Mouse (Mus musculus) ES-E14 (cell line): ENCODE measurements around the gene Birc5. TPM values are rescaled to one million over a fixed set of nuclear protein-coding genes. Genes with fewer than 3 reads are reported as not detected.
A peak's percentile ranks its signal among the peaks of the same experiment; 100 is the strongest.

Experiments
- DNase-seq: peaks from one replicate; pipeline ENCODE4 v3.0.0-alpha.2; 2013; ENCODE audit warnings: low read depth, low spot score
- H3K27ac ChIP-seq: 2 replicates; pipeline ENCODE4 v1.5.1; 2012; ENCODE audit warnings: low read depth, mild to moderate bottlenecking, low read length, moderate library complexity, mixed read lengths; ENCODE audit not compliant: poor library complexity, insufficient read depth, severe bottlenecking
- H3K36me3 ChIP-seq: 2 replicates; pipeline ENCODE4 v1.6.1; 2012; ENCODE audit warnings: mild to moderate bottlenecking, low read length, moderate library complexity, mixed read lengths; ENCODE audit not compliant: control insufficient read depth, poor library complexity, insufficient read depth, severe bottlenecking
- H3K4me1 ChIP-seq, 2 experiments: fragments of 150-350 bp in 1 of 2; sonication (generic) in 1 of 2; 2 replicates each; pipeline ENCODE4 v1.6.1; 2012; ENCODE audit warnings: low read length in 2 of 2, mild to moderate bottlenecking in 1 of 2, mixed read lengths in 1 of 2; ENCODE audit not compliant: control insufficient read depth in 2 of 2, insufficient read depth in 2 of 2, poor library complexity in 1 of 2
- H3K4me3 ChIP-seq, 2 experiments: fragments of 150-350 bp in 1 of 2; sonication (generic) in 1 of 2; 2 replicates each; pipeline ENCODE4 v1.5.1; 2012; ENCODE audit warnings: low read length in 2 of 2, low read depth in 1 of 2, mild to moderate bottlenecking in 1 of 2, mixed read lengths in 1 of 2; ENCODE audit not compliant: insufficient read depth in 1 of 2, poor library complexity in 1 of 2, severe bottlenecking in 1 of 2
- H3K9ac ChIP-seq: 2 replicates; pipeline ENCODE4 v1.6.1; 2012; ENCODE audit warnings: low read depth, mild to moderate bottlenecking, low read length, mixed read lengths; ENCODE audit not compliant: poor library complexity, insufficient read depth, severe bottlenecking
- H3K9me3 ChIP-seq: fragments of 150-350 bp; sonication (generic); 2 replicates; pipeline ENCODE4 v1.6.1; 2012; ENCODE audit warnings: low read depth, mild to moderate bottlenecking, low read length; ENCODE audit not compliant: control insufficient read depth, insufficient read depth
- CHD2 ChIP-seq: IDR thresholded peaks from 2 replicates; pipeline ENCODE4 v1.6.1; 2014; ENCODE audit warnings: mild to moderate bottlenecking, low read depth, low read length, inconsistent platforms
- HCFC1 ChIP-seq: IDR thresholded peaks from 2 replicates; pipeline ENCODE4 v1.6.1; 2012; ENCODE audit warnings: low read length, inconsistent platforms, borderline replicate concordance; ENCODE audit not compliant: insufficient read depth
- MAFK ChIP-seq: IDR thresholded peaks from 2 replicates; pipeline ENCODE4 v1.6.1; 2014; ENCODE audit warnings: mild to moderate bottlenecking, low read depth, low read length, inconsistent platforms; ENCODE audit not compliant: insufficient read depth
- ZC3H11A ChIP-seq: IDR thresholded peaks from 2 replicates; pipeline ENCODE4 v1.6.1; 2012; ENCODE audit warnings: low read depth, mild to moderate bottlenecking, inconsistent platforms, low read length, borderline replicate concordance
- ZNF384 ChIP-seq: IDR thresholded peaks from 2 replicates; pipeline ENCODE4 v1.6.1; 2012; ENCODE audit warnings: low read depth, low read length, inconsistent platforms
- in situ Hi-C, 2 experiments: fragments of 600-800 bp; cut with MboI; formaldehyde crosslinking; loops; one replicate each; pipeline ENCODE4 v1.15.1; 2025; ENCODE audit warnings: low sequenced_read_pairs in 2 of 2, inconsistent platforms in 1 of 2; ENCODE audit not compliant: unreplicated experiment in 2 of 2
- total RNA-seq: library from RNA; depleted of rRNA; stranded (reverse); fragments of 300-350 nt; gene quantifications from 2 replicates; pipeline ENCODE4 v1.2.3, GENCODE M21; 2012

The Birc5 gene
- total RNA-seq, 1 experiment: 166 TPM

DNA sequence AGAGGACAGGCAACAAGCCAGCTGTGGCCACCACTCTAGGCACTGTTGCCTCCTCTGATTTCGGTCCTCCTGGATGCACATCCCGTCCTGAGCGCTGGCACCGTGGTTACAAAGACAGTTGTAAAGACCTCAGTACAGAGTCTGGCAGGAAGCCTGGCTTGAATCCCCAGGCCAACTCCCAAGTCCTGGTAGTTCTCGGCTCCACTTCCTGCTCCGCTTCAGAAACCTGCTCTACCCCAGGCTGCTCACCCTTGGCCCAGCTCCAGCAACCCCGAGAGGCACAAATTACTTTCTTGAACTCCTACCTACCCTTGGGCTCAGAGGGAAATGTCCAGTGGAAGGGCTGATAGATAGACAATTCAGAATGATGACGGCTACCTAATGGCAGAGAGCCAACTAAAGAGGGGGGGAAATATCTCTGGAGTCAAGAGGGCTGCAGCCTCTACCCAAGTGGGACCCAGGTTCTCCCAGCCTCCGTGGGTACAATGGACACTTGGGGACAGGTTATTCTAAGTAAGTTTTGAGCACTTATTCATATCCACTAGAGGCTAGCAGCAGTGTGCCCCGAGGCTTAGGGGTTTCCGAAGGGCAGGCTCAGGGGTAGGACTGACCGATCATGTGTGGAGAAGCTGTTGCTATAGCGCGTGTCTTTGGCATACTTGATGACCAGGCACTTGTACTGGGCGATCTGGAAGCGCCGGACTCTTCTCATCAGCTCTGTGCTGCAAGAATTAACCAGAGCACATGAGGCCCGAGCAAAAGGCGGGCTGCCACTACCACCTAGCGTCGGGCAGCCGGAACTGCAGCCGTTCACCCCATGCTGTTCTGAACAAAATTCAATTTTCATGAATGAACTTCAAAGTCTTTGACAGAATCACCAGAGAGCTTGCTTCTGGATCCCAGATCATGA is 24.7 kb upstream of the Birc5 start:
- H3K9me3 ChIP-seq: no peaks in the 10 kb centered on the region
- H3K4me1 ChIP-seq: peaks cover 0 to 26% of the 10 kb centered on the region in 2 experiments; a peak in 3 of 4 replicates
- DNase-seq: no peak
- TF ChIP-seq ZC3H11A (peak; percentile 70; the same call in 1 of the 2 replicates), CHD2 (no peak), MAFK (no peak)
- H3K27ac ChIP-seq: peak overlapping the region; percentile 4; the same call in 1 of the 2 replicates
- peak overlapping the region; percentile 82 to 88 for H3K4me3 ChIP-seq
- in situ Hi-C loops: loop anchor here in 1 of 2 experiments (25.0 kb wide), 1 partner anchor 437 kb away; no protein-coding TSS in a partner anchor
- H3K9ac ChIP-seq: peak overlapping the region; percentile 96; the same call in 1 of the 2 replicates
- peaks cover 33% of the 10 kb centered on the region for H3K36me3 ChIP-seq

DNA sequence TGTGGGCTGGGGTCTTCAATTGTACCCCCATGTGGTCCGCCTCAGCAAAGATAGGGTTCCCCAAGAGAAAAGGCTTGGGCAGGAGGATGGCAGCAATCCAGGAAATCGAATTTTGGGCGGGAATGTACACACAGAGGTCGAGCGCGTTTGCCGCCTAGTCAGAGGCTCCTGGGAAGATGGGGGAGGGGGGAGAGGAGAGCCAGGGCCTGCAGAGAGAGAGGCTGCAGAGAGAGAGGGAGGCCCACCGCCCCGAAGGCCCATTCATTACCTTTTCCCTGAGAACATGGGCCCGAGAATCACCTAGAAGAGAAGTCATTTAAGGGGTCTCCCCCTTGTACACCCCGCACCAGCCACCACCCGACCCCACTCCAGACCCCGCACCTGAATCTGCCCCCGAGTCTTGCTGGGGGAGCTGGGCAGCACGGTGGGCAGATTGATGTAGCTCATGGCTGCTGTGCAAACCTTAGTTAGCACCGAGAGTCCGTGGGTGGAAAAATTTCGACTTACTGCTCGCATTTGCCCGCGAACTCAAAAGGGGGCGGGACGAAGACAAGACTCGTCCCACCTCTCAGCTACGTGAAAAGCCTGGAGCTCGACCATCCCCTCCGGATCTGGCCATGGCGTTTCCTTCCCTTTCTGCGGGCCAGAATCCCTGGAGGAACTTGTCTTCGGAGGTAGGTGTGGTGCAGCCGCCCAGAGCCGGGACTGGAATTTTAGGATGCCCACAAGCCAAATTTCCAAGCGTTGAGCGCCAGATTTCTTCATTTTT is 23.5 kb upstream of the Birc5 start, which contains the start of the genes Afmid and Tk1:
TSS of gene Afmid (plus strand) at position 592 of the 769 bp plus-strand sequence.
TSS of gene Tk1 (minus strand) at position 760 of the 769 bp plus-strand sequence.
- Histone ChIP-seq H3K9ac (peak within 1 kb of the TSS; percentile 96), H3K4me1 (peaks cover 4 to 26% of the 10 kb centered on the region in 2 experiments), H3K27ac (peak within 1 kb of the TSS; percentile 89), H3K4me3 (peak within 1 kb of the TSS; percentile 82 to 88), H3K9me3 (no peaks in the 10 kb centered on the region), H3K36me3 (peaks cover 23% of the 10 kb centered on the region)
- peak; percentile 90 for DNase-seq
- in situ Hi-C loops: no loop called here
- TF ChIP-seq ZNF384 (no peak), CHD2 (no peak), MAFK (no peak), HCFC1 (no peak; the same call in 1 of the 2 replicates), ZC3H11A (no peak)

DNA sequence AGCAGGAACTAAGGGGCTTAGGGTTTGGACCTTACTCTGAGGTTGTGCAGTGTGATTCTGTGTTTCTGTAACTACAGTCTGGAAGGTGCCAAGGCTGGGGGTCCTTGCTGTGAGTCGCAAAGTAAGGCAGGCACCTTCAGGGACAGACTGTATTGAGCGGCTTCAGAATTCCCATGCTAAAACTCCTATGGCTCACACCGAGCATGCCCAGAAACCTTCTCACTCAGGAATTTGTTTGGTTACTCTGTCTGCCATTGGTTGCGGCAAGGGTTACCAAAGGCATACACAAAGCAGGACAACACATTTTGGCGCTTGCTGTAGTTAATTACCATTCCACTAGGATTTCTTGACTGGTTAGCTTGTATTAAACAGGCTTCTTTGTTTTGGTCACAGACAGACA is 22.9 kb upstream of the Birc5 start:
- DNase-seq: no peak
- H3K36me3 ChIP-seq: peaks cover 19% of the 10 kb centered on the region
- no peaks in the 10 kb centered on the region for H3K9me3 ChIP-seq
- H3K4me3 ChIP-seq: peak overlapping the region; percentile 82 to 88
- in situ Hi-C loops: no loop called here
- H3K9ac ChIP-seq: peak overlapping the region; percentile 96
- TF ChIP-seq HCFC1 (no peak), MAFK (no peak), ZC3H11A (no peak), ZNF384 (no peak), CHD2 (no peak)
- peak overlapping the region; percentile 61; the same call in 1 of the 2 replicates for H3K27ac ChIP-seq
- peaks cover 4 to 26% of the 10 kb centered on the region in 2 experiments for H3K4me1 ChIP-seq

DNA sequence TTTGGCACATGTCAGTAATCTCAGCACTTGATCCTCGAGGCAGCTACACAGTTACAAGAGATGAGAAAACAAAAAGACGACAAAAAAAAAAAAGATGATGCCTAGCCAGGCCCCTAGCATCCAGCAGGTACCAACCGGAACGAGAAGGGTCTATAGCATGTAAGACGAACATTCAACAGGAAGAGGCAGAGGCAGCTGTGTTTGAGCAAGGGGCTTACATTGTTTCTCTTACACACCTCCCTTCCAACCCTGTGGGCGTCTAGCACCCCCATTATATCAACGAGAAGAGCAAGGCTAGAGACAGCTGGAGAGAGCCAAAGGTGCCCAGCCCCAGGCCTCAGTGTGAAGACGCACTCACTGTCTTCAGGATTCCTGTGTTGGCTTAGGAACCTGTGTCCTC is 22.1 kb upstream of the Birc5 start:
- Histone ChIP-seq H3K9ac (no peak overlapping the region; the same call in 1 of the 2 replicates), H3K36me3 (peaks cover 11% of the 10 kb centered on the region), H3K9me3 (no peaks in the 10 kb centered on the region), H3K4me3 (no peak overlapping the region), H3K4me1 (peaks cover 7 to 26% of the 10 kb centered on the region in 2 experiments), H3K27ac (no peak overlapping the region)
- no peak for DNase-seq
- in situ Hi-C loops: no loop called here
- TF ChIP-seq CHD2: no peak
- TF ChIP-seq HCFC1: no peak
- TF ChIP-seq ZNF384: no peak
- no peak for TF ChIP-seq ZC3H11A
- TF ChIP-seq MAFK: no peak
